Mouse (Mus musculus) CH12.LX (cell line): ENCODE results near the gene Tnfrsf1a.

ENCODE experiments used
- EP300 ChIP-seq: IDR thresholded peaks from 2 replicates; pipeline ENCODE4 v1.6.1; 2011; ENCODE audit warnings: low read length, improper control_type of control experiment
- GABPA ChIP-seq: IDR thresholded peaks from 2 replicates; pipeline ENCODE4 v1.6.1; 2012; ENCODE audit warnings: low read depth, low read length, improper control_type of control experiment, inconsistent platforms; ENCODE audit not compliant: insufficient replicate concordance
- POLR2A ChIP-seq: IDR thresholded peaks from 2 replicates; pipeline ENCODE4 v1.6.1; 2011; ENCODE audit warnings: low read depth, mild to moderate bottlenecking, improper control_type of control experiment, low read length
- TCF12 ChIP-seq: IDR thresholded peaks from 2 replicates; pipeline ENCODE4 v1.6.1; 2014; ENCODE audit warnings: low read depth, mild to moderate bottlenecking, inconsistent platforms, low read length, improper control_type of control experiment

GRCm38 (mm10) chr6:125328243-125328642 is 20.9 kb upstream of the Tnfrsf1a start:
- TF ChIP-seq EP300 (no peak), GABPA (no peak), POLR2A (no peak), TCF12 (no peak)
